In the genomic region with DNA sequence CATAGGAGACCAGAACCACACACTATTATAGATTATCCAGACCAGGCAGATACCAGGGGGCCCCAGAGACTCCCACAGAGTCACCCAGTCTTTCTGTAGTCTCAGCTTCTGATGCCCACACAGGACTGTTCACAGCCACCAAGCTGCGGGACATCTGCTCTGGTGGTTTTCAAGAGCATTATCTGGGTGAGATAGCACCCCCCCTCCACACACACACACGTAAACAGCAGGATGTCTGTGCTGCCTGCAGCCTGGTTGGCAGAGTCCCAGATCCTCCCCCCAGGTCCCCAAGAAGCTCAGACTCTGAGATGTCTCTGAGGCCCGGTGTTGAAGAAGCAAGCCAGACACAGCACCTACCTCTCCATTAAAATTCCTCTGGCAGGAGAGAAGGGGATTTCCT, we compare ENCODE assay signal across 8 mouse cellular contexts. TPM values are rescaled to one million over a fixed set of nuclear protein-coding genes. Genes with fewer than 3 reads are reported as not detected.
A peak's percentile ranks its signal among the peaks of the same experiment; 100 is the strongest.
DNase-seq lines count a peak whose midpoint lies in the region; ATAC-seq lines count a peak whose summit lies in the region.

No protein-coding gene starts in this region.

- 12% methylated on average over 3 of the region's 3 CpGs for WGBS in heart, embryonic 16.5 days
- WGBS in limb, embryonic 12.5 days: 20% methylated on average over 3 of the region's 3 CpGs
- 39% methylated on average over 3 of the region's 3 CpGs for WGBS in neural tube, embryonic 15.5 days
- WGBS in hindbrain, embryonic 10.5 days: 66% methylated on average over 3 of the region's 3 CpGs

- ATAC-seq in heart, embryonic 16.5 days (replicated peaks; ENCODE audit: extremely low read depth, insufficient read depth, low FRiP score): peak; percentile 38
- ATAC-seq in activated CD4-positive, CD25-positive, alpha-beta regulatory T cell, adult 4 months: peak; percentile 40
- ATAC-seq in limb, embryonic 12.5 days (ENCODE audit: insufficient number of reproducible peaks, insufficient read depth, low FRiP score, low TSS enrichment, low read depth): 0 out of 2 replicates have a peak, but pooled peaks have one; percentile 24
- no peak for ATAC-seq in neural tube, embryonic 15.5 days (ENCODE audit: low FRiP score)

- no peak overlapping the region; the same call in 1 of the 2 replicates for H3K9ac ChIP-seq in heart, embryonic 16.5 days (ENCODE audit: low read length)
- peak overlapping the region; percentile 31; the same call in 1 of the 2 replicates for H3K9ac ChIP-seq in limb, embryonic 12.5 days (replicated peaks)
- no peak overlapping the region for H3K9ac ChIP-seq in neural tube, embryonic 15.5 days (replicated peaks)

- H3K27ac ChIP-seq in heart, embryonic 16.5 days (ENCODE audit: low read length): peak overlapping the region; percentile 71
- H3K27ac ChIP-seq in limb, embryonic 12.5 days: peak overlapping the region; percentile 78
- H3K27ac ChIP-seq in neural tube, embryonic 15.5 days (replicated peaks): no peak overlapping the region; the same call in 1 of the 2 replicates
- H3K27ac ChIP-seq in hindbrain, embryonic 10.5 days: no peak overlapping the region; the same call in 1 of the 2 replicates

- peak overlapping the region; percentile 31; the same call in 1 of the 2 replicates for H3K4me2 ChIP-seq in heart, embryonic 16.5 days (ENCODE audit: low read depth, low read length)
- 0 out of 2 replicates have a peak overlapping the region, but pooled peaks have one; percentile 28 for H3K4me2 ChIP-seq in limb, embryonic 12.5 days
- H3K4me2 ChIP-seq in neural tube, embryonic 15.5 days: no peak overlapping the region

- peaks cover 27% of the 10 kb centered on the region for H3K4me1 ChIP-seq in heart, embryonic 16.5 days (ENCODE audit: control insufficient read depth, insufficient read depth, low read length)
- peaks cover 43% of the 10 kb centered on the region for H3K4me1 ChIP-seq in limb, embryonic 12.5 days (replicated peaks)
- H3K4me1 ChIP-seq in neural tube, embryonic 15.5 days: peaks cover 12% of the 10 kb centered on the region; the same call in 1 of the 2 replicates
- peaks cover 44% of the 10 kb centered on the region for H3K4me1 ChIP-seq in hindbrain, embryonic 10.5 days (replicated peaks)

- intact Hi-C loops in heart, postnatal 25 days (cut with DNase I): loop anchor here (2.0 to 5.0 kb wide), 2 partner anchors 45 to 127 kb away; no protein-coding TSS in a partner anchor

- H3K27me3 ChIP-seq in heart, embryonic 16.5 days (ENCODE audit: control insufficient read depth, insufficient read depth, low read length): no peaks in the 10 kb centered on the region
- H3K27me3 ChIP-seq in limb, embryonic 12.5 days: no peaks in the 10 kb centered on the region
- no peaks in the 10 kb centered on the region for H3K27me3 ChIP-seq in neural tube, embryonic 15.5 days (replicated peaks)
- peaks cover 6% of the 10 kb centered on the region; the same call in 1 of the 2 replicates for H3K27me3 ChIP-seq in hindbrain, embryonic 10.5 days (ENCODE audit: insufficient read depth, poor library complexity, severe bottlenecking)

- no peaks in the 10 kb centered on the region for H3K9me3 ChIP-seq in heart, embryonic 16.5 days (replicated peaks; ENCODE audit: control insufficient read depth, low read length)
- no peaks in the 10 kb centered on the region for H3K9me3 ChIP-seq in limb, embryonic 12.5 days
- no peaks in the 10 kb centered on the region for H3K9me3 ChIP-seq in neural tube, embryonic 15.5 days (replicated peaks)
- H3K9me3 ChIP-seq in hindbrain, embryonic 10.5 days: no peaks in the 10 kb centered on the region

- no peak for DNase-seq in heart, postnatal 25 days (ENCODE audit: low spot score)
- DNase-seq in A20 (ENCODE audit: low read depth, low spot score): peak; percentile 68
- DNase-seq in embryo, embryonic 10.5 days (ENCODE audit: low spot score): no peak
- no peak for DNase-seq in hindbrain, embryonic 10.5 days (ENCODE audit: low spot score)

- no peak overlapping the region for H3K4me3 ChIP-seq in heart, embryonic 16.5 days (ENCODE audit: low read length)
- H3K4me3 ChIP-seq in limb, embryonic 12.5 days (replicated peaks): no peak overlapping the region
- H3K4me3 ChIP-seq in neural tube, embryonic 15.5 days (replicated peaks): no peak overlapping the region
- no peak overlapping the region for H3K4me3 ChIP-seq in hindbrain, embryonic 10.5 days

- H3K36me3 ChIP-seq in heart, embryonic 16.5 days (ENCODE audit: control insufficient read depth, insufficient read depth): no peaks in the 10 kb centered on the region
- no peaks in the 10 kb centered on the region for H3K36me3 ChIP-seq in limb, embryonic 12.5 days
- H3K36me3 ChIP-seq in neural tube, embryonic 15.5 days: no peaks in the 10 kb centered on the region
- no peaks in the 10 kb centered on the region for H3K36me3 ChIP-seq in hindbrain, embryonic 10.5 days

RNA-seq across cellular contexts. Expression of a gene that starts 2.3 kb away (rescaled TPM):
- 0.64 and 0.96 TPM in 2 replicates for polyA plus RNA-seq in heart, embryonic 16.5 days (2015; fragmentation: Nextera tagmentation; extraction: Ambion mirVana)
- not detected for total RNA-seq in heart, postnatal 25 days (2021)
- not detected for polyA plus RNA-seq in activated CD4-positive, CD25-positive, alpha-beta regulatory T cell, adult 4 months (2017; shearing (Covaris generic))
- polyA plus RNA-seq in limb, embryonic 12.5 days (2016; fragmentation: Nextera tagmentation; extraction: Ambion mirVana): 38.8 and 41.9 TPM in 2 replicates
- polyA plus RNA-seq in neural tube, embryonic 15.5 days (2015; fragmentation: Nextera tagmentation; extraction: Ambion mirVana): 2.7 and 4.4 TPM in 2 replicates
- 0.21 and 0.39 TPM in 2 replicates for polyA plus RNA-seq in hindbrain, embryonic 10.5 days (2016; fragmentation: Nextera tagmentation; extraction: Ambion mirVana)

RNA-seq across cellular contexts. Expression of a gene that starts 13.6 kb away (rescaled TPM):
- polyA plus RNA-seq in heart, embryonic 16.5 days (2015; fragmentation: Nextera tagmentation; extraction: Ambion mirVana): 1.1 and 1.2 TPM in 2 replicates
- total RNA-seq in heart, postnatal 25 days (2021): under 1 TPM; 0.34 to 0.92 TPM
- not detected for polyA plus RNA-seq in activated CD4-positive, CD25-positive, alpha-beta regulatory T cell, adult 4 months (2017; shearing (Covaris generic))
- polyA plus RNA-seq in limb, embryonic 12.5 days (2016; fragmentation: Nextera tagmentation; extraction: Ambion mirVana): 4.3 and 4.4 TPM in 2 replicates
- polyA plus RNA-seq in neural tube, embryonic 15.5 days (2015; fragmentation: Nextera tagmentation; extraction: Ambion mirVana): 2.0 and 2.1 TPM in 2 replicates
- polyA plus RNA-seq in hindbrain, embryonic 10.5 days (2016; fragmentation: Nextera tagmentation; extraction: Ambion mirVana): 1.5 and 3.4 TPM in 2 replicates

RNA-seq across cellular contexts. Expression of a gene that starts 39.7 kb away (rescaled TPM):
- polyA plus RNA-seq in heart, embryonic 16.5 days (2015; fragmentation: Nextera tagmentation; extraction: Ambion mirVana): 26.7 and 30.0 TPM in 2 replicates
- total RNA-seq in heart, postnatal 25 days (2021): 10 to 100 TPM; 15.5 to 20.5 TPM
- under 1 TPM in 1 of 2 experiments, not detected in 1; 0.15 TPM for polyA plus RNA-seq in activated CD4-positive, CD25-positive, alpha-beta regulatory T cell, adult 4 months (2017; shearing (Covaris generic))
- polyA plus RNA-seq in limb, embryonic 12.5 days (2016; fragmentation: Nextera tagmentation; extraction: Ambion mirVana): 1.5 and 3.0 TPM in 2 replicates
- polyA plus RNA-seq in neural tube, embryonic 15.5 days (2015; fragmentation: Nextera tagmentation; extraction: Ambion mirVana): 23.8 and 28.8 TPM in 2 replicates
- polyA plus RNA-seq in hindbrain, embryonic 10.5 days (2016; fragmentation: Nextera tagmentation; extraction: Ambion mirVana): 0.37 and 0.46 TPM in 2 replicates

Comparison
In these comparisons a context has a peak if more than half of its experiments do, and no peak if none do; other contexts are left out.
1. H3K27ac ChIP-seq: peak in heart, embryonic 16.5 days (single experiment) and limb, embryonic 12.5 days (single experiment); none in neural tube, embryonic 15.5 days (single experiment) and hindbrain, embryonic 10.5 days (single experiment).